Mouse (Mus musculus) gastrocnemius, postnatal 10 days (tissue): ENCODE data around the gene Fam222a. TPM values are rescaled to one million over a fixed set of nuclear protein-coding genes. Genes with fewer than 3 reads are reported as not detected.

Experiments used
- DNase-seq: peaks from one replicate; pipeline ENCODE4 v3.0.0; 2021; ENCODE audit warnings: mixed read lengths
- total RNA-seq, 2 experiments: library from RNA; stranded (reverse); gene quantifications; 2 replicates each; pipeline ENCODE4 v1.2.3; 2021

The Fam222a gene
- total RNA-seq, 2 experiments from 2014 or later, result 1.5 to 1.8 TPM

- DNase-seq, result no peak
Observed at GRCm38 (mm10) chr5:114557765-114558731, 9.8 kb upstream of the Fam222a start.

DNA sequence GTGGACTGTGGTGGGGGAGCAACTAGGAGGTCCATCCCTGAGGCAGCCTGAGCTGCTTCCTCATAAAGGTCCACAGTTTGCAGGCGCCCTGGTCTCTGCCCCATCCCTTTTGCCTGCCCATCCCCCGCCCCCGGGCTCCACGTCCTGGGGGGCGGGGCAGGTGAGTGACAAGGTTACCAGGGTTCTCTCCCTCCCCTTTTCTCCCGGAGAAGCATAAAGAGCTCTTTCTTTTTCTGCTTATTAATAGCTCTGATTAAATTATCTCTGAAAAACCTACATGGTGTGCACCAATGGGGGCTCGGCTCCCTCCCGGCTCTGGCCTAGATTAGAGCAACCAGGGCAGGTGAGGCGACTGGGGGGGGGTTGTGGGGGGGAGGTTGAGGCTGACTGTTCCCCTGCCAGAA is 7.3 kb upstream of the Fam222a start:
- no peak for DNase-seq

DNA sequence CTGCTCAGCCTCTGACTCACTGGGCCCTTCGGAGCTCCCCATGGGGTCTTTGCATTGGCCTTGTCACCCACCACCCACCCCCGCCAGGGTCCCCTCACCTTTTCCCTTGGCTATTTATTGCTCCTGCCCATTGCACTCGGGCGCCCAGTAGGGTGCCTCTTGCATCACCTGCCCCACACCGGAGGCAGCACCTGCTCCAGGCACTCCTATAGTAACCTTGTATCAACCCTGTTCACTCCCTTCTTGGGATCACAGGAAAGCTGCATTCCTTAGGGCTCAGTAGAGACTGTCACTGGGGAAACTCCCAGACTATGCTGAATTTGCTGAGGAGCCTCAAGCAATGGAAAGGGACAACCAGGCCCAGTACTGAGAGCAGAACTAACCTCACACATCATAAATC is 6.9 kb upstream of the Fam222a start:
- no peak for DNase-seq

DNA sequence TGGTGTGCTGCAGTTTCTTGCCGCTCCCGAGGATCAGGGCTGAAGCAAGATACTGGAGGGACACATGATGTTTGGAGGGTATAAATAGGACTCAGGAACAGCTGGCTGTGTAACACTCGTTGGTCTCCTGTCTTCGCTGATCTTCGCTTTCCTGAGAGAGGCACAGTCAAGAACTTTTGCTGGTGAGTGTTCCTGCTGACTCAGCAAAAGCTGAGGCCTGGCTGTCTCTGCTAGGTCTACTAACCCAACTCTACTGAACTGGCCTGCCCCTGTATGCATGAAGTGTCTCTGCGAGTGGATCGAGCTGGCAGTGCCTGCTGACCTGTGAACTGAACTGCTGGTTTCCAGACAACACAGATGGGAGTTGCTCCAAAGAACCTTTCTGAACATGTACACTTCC is 3.8 kb upstream of the Fam222a start:
- no peak for DNase-seq

DNA sequence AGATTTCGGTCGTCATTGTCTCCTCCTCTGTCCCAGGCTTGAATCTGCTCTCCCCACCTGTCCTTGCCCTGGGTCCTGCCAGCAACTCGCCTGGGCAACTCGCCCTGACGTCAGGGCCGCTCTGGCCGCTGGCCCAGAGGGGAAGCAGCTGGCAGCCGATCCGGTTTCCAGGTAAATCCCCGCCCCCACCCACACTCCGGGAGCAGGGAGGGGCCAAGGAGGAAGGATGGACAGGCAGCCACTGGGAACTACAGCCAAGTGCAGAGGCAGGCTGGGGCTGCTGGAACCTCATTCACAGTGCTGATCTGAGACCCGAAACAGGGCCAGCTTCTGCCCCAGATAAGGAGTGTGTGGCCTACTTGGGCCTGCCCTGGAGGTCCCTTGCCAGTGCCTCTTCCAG is 2.5 kb upstream of the Fam222a start:
- DNase-seq, result peak; percentile 31

- DNase-seq, result no peak
Observed at GRCm38 (mm10) chr5:114565751-114566150, 2.1 kb upstream of the Fam222a start.

GRCm38 (mm10) chr5:114566461-114566860 is 1.4 kb upstream of the Fam222a start:
- no peak for DNase-seq

GRCm38 (mm10) chr5:114567075-114567517 is 720 bp upstream of the Fam222a start:
- peak; percentile 98 for DNase-seq

GRCm38 (mm10) chr5:114568818-114569217 is 1.0 kb downstream of the Fam222a start:
- DNase-seq, result no peak

DNA sequence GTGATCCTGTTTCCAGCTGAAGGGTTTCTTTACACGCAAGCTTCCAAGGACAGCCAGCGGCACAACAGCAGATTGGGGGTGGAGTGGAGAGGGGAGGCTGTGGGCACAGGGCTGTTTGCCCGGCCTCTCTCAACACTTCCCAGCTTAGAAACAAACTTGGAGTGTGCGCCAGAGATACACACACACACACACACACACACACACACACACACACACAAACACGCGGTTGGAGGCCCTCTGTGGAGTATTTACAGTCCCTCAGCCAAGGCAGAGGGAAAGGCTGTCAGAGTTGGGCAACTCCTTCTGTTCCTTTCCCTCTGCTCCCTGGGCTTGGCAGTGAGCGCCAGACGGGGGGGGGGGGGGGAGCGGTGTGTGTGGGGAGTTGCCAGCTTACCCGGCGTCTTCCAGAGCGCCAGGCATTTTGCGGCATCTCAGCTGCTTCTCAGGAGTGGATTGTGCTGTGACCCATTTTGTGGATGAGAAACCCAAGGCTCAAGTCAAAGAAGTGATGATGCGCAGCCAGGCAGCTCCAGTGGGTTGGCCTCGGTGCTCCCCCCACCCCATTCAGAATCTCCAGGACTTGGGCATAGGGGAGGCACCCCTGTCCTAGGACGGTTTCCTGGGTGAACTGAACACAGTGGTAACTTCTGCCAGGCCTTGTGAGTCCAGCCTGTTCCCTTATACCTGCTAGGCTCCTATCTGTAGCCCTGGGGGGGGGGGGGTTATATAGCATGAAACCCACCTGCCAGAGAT is 2.3 kb downstream of the Fam222a start:
- no peak for DNase-seq

GRCm38 (mm10) chr5:114570791-114571450 is 3.1 kb downstream of the Fam222a start:
- no peak for DNase-seq

GRCm38 (mm10) chr5:114571451-114572030 is 3.7 kb downstream of the Fam222a start:
- no peak for DNase-seq

DNA sequence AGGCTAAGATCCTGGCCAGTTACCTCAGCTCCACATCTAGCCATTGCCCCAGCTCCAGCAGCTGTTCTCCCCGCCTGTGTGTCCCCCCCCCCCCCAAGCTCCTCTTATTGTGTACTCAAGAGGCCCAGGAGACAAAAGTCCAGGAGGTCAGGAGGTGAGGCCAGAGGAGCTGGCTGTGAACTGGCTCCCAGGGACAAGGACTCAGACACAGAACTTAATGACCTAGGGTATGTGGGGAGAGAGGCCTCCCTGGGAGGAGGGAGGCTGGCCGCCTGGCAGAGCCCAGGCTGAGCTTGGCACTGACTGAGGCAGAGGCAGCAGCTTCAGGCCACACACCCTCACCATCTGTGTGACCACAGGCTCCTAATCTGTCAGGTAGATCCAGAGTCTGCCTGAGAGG is 5.2 kb downstream of the Fam222a start:
- no peak for DNase-seq

DNA sequence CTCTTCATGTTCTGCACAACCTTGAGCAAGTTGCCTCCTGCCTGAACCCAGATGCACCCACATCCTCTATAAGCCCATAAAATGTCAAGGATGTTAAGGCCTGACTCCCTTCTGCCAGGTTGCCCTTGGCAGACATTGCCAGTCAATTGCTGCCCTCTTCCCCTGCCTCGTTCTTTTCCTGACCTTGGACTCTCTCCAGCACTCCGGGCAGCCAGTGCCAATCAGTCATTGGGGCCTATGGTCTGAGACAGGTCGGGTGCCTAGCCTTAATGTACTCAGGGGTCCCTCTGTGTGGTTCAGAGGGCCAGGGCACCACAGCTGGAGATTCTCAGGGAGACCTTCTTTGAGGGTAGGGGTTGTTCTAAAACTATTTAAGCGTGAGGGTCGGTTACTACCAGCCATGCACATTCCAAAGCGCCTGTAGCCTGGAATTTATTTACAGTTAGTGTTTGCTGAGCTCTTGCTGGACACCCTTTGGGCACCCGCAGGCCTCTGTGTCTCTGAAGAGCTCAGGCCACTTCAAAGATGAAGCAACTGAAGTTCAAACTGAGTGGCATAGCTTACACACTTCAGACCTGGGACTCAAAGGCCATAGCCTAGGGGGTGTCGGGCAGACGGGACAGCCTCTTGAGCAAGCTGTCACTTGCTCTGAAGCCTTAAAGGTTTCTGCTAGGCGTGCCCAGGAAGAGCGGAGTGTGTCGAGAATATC is 6.3 kb downstream of the Fam222a start:
- no peak for DNase-seq

- DNase-seq, result no peak
Observed at GRCm38 (mm10) chr5:114575010-114575409, 7.2 kb downstream of the Fam222a start.

- no peak for DNase-seq
Observed at GRCm38 (mm10) chr5:114575530-114575929, 7.7 kb downstream of the Fam222a start.

DNA sequence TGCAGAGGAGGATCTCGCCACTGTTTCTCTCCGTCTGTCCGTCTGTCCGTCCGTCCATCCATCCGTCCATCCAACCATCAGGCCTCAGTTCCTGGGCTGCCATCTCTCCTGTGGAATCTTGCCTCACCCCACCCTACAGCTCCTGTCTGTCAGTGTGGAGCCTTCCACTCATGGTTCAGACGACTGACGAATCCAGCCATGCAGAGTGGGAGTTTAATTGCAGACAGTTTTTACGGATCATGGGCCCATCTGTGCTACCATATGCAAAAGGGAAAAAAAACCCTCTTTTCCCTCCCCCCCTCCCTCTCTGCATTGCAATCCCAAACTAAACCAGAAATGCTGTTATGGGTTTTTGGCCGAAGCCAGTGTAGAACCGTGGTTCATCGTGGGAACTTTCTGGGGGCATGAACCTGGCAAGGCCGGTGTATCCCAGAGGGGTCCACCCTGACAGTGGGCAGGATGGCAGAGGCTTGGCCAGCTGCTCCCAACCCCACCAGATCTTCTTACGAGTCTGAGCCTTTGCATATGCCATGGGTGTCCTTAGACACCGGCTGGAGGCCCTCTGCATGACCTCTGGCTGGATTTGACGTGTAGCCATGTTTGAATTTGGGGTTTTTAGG is 8.3 kb downstream of the Fam222a start:
- no peak for DNase-seq

- DNase-seq, result no peak
Observed at GRCm38 (mm10) chr5:114578361-114578760, 10.5 kb downstream of the Fam222a start.

DNA sequence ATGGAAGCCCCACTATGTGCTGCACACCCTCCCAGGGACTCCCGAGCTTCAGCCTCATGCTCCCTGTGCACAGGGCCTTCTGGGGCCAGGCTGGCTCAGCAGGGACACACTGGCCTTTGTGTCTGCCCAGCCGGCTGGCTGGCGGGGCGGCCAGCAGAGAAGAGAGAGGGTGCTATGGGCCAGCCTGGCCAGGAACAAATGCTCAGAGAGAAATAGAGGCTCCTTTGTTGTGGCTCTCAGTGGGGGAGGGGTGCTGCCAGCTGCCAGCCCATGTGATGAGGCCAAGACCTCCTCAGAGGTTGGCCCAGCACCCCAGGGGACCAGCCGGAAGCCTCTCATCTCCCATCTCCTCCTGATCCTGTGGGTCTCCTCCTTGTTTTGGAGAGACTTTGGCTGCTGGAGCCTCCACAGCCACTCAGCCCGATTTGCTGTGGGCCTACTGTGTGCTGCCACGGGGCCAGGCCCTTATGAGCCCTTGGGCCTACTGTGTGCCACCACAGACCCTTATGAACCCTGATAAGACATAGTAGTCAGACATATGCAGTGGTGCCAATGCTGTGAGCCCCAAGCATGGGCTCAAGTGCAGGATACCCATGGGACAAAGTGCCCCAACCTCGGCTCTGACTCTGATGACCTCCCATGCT is 12.0 kb downstream of the Fam222a start:
- DNase-seq, result peak; percentile 35

DNA sequence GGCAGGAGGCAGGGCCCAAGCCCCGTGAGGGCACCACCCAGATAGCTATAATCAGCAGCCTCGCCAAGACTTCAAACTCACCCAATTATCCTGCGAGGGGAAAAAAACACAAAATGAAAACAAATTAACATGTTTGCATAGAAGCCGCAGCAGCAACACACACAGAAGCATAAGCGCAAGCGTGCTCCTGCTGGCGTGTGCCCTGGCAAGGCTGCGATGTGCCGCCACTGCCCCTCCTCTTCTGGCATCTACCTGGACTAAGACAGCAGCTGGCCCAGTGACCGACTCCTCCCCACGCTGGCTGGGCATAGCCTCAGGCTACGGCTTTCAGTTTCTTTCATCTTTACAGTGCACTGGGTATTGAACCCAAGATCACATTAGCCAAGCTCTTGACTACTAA is 13.7 kb downstream of the Fam222a start:
- DNase-seq, result peak; percentile 45

DNA sequence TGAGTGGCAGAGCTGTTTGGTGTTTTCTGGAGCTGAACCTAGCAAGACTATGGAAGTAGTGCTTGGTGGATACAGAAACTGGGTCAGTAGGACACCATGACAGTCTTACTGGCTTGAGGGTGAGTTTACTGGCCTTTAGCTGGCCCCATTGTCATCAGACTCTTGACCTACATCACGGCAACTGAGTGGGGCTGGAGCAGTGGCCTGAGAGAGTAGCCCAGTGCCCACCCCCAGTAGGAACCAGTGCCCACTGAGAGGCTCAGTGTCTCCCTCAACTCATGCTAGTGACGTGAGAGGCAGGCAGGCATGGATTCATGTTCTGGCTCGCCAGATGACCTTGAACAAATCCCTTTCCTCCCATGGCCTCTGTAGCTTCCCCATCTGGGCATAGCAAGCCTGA is 15.2 kb downstream of the Fam222a start:
- no peak for DNase-seq
